Mouse (Mus musculus) testis, adult 2 months (tissue): Measurements from ENCODE around the gene Hic2.

Experiments
- CTCF ChIP-seq: fragments of 200-500 bp; IDR thresholded peaks from 2 replicates; pipeline ENCODE4 v1.5.1; 2012; ENCODE audit warnings: low read depth, mild to moderate bottlenecking, inconsistent platforms, low read length, moderate library complexity; ENCODE audit not compliant: control insufficient read depth, insufficient read depth, insufficient replicate concordance
- POLR2A ChIP-seq: fragments of 200-500 bp; IDR thresholded peaks from 2 replicates; pipeline ENCODE4 v1.6.1; 2012; ENCODE audit warnings: low read depth, mild to moderate bottlenecking, inconsistent platforms, low read length, moderate library complexity; ENCODE audit not compliant: control insufficient read depth

- TF ChIP-seq POLR2A (no peak), CTCF (no peak)
These were observed 25.5 kb downstream of the Hic2 start for GRCm38 (mm10) chr16:17258917-17259316.
